Mouse (Mus musculus): ENCODE data around the gene Anapc11. TPM values are rescaled to one million over a fixed set of nuclear protein-coding genes. Genes with fewer than 3 reads are reported as not detected.

Gene Anapc11
- polyA plus RNA-seq, 1 experiment from 2014 or later: 199 TPM

DNA sequence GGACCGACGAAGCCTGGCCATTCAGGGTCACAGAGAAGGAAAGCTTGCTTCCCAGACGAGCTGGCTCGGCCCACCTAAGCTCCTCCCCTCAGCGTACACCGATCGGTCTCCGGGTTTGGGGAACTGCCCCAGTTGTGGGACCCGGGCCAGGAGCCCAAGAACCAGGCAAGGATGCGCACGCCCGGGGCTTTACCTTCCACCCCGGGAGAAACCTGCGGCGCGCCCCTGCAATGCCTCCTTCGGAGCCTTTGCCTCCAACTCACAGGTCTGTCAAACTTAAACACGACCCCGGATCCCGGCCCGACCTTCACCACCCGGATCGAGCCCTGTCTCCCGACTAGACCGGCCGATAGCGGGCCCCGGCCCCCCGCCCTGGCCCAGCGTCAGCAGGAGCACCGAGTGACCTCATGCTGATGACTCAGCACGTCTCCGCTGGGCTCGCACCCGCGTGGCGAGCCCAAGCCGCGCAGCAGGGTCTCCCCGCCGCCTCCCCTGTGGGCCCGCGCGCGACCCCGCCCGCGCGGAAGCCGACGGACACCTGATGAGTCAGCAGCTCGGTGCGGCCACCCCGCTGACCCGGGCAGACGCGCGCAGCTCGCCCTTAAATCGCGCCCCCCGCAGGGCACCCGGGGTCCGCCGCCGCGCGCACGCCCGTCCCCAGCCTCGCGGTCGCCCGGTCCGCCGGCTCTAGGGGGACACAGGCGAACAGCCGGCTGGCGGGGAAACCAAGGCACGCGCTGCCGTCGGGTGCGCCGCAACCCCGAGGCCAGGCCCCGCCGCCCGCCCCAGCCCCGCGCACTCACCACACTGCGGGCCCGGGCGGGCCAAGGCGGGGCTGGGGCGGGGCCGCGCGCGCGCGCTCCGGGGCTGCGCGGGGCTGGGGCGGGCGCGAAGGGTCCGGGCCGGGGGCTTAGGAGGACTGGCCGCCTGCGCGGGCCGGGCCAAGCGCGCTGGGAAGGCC, 34.6 kb downstream of the Anapc11 start:
- no peaks in the 10 kb centered on the region for H3K27me3 ChIP-seq
- peak; percentile 88 for ATAC-seq (replicated peaks)
- H3K4me1 ChIP-seq: peaks cover 35% of the 10 kb centered on the region
- peak overlapping the region; percentile 62 for H3K9ac ChIP-seq (replicated peaks)
- H3K4me3 ChIP-seq: peak overlapping the region; percentile 58
- WGBS: under 1% methylated on average over 106 of the region's 116 CpGs
- peak overlapping the region; percentile 90 for H3K4me2 ChIP-seq (replicated peaks)
- H3K27ac ChIP-seq (replicated peaks): peak overlapping the region; percentile 76
- peaks cover 10% of the 10 kb centered on the region for H3K36me3 ChIP-seq
- H3K9me3 ChIP-seq: no peaks in the 10 kb centered on the region

DNA sequence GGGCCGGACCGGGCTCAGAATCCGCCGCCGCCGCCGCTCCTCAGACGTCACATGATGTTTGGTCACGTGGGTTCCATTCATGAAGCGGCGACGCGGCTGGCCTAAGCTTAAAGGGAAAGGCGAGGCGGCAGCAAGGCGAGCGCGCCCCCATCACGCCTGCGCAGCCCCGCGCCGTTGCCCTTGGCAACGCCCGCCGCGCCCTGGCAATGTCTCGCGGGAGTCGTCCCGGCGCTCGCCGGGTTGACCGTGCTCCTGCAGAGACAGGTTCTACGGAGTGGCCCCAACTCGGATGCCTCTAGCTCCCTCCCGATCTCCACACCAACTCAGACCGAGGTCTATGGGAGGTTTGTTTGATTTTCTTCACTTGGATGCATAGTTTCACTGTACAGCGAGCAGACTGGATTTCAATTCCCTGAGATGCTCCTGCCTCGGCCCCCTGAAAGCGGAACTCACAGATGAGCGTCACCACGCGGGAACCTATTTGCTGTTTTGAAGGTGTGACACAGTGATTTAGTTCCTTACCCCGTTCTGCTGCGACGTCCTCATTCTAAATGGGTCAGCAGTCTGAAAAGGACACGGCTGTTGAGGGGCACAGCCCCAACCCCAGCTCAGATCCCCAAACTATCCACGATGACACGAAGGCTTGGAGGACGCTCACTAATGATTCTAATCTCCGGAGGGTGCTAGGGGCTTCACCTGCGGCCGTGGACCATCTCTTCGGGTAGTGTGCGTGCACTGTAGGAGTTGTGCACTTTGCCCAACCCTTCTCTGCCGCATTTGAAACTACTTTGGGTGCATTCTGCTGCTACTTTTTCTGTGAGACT, 35.5 kb downstream of the Anapc11 start, which contains the start of gene Mafg:
Gene Mafg (minus strand): TSS at position 81 of the 824 bp plus-strand sequence.
- peak within 1 kb of the TSS; percentile 58 for H3K4me3 ChIP-seq
- H3K9ac ChIP-seq (replicated peaks): peak within 1 kb of the TSS; percentile 62
- H3K4me1 ChIP-seq: peaks cover 35% of the 10 kb centered on the region
- peak within 1 kb of the TSS; percentile 90 for H3K4me2 ChIP-seq (replicated peaks)
- peaks cover 7% of the 10 kb centered on the region for H3K36me3 ChIP-seq
- no peaks in the 10 kb centered on the region for H3K27me3 ChIP-seq
- H3K27ac ChIP-seq (replicated peaks): peak within 1 kb of the TSS; percentile 76
- ATAC-seq (replicated peaks): peak; percentile 93
- WGBS: 11% methylated on average over 58 of the region's 58 CpGs
- no peaks in the 10 kb centered on the region for H3K9me3 ChIP-seq

DNA sequence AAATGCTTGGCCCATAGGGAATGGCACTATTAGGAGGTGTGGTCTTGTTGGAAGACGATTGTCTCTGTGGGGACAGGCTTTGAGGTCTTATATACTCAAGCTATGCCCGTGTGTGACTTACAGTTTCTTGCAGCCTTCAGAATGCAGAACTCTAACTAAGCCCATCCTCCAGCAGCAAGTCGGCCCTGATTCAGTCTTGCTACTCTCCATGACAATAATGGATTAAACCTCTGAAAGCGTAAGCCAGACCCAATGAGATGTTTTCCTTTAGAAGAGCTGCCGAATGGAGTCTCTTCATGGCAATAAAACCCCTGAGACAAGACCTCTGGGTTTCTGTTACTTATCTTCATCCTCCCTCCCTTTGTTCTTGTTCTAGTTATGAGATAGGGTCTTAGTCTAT, 36.6 kb downstream of the Anapc11 start:
- no peaks in the 10 kb centered on the region for H3K27me3 ChIP-seq
- 81% methylated on average over 5 of the region's 5 CpGs for WGBS
- no peak overlapping the region for H3K4me3 ChIP-seq
- no peaks in the 10 kb centered on the region for H3K36me3 ChIP-seq
- H3K27ac ChIP-seq (replicated peaks): no peak overlapping the region
- H3K4me1 ChIP-seq: peaks cover 32% of the 10 kb centered on the region
- no peaks in the 10 kb centered on the region for H3K9me3 ChIP-seq
- no peak overlapping the region for H3K9ac ChIP-seq (replicated peaks)
- H3K4me2 ChIP-seq (replicated peaks): no peak overlapping the region
- no peak for ATAC-seq (replicated peaks)

DNA sequence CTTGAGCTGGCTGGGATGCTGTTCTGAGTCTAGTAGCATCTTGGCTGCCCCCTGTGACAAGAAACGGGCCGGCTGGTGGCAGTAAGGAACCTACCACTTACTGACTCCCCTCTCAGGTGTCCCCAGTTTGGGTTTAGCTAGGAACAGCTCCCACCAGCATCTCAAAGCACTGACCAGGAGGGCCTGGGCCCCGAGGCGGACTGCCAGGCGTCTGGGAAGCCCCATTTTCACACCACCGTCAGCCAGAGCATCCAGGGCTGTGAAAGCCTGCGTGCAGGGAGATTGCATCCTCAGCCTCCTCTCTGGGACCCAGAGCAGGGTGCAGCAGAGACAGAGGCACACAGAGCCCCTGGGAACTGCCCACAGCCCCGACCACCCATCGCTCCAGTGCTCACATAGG, 43.0 kb downstream of the Anapc11 start:
- H3K36me3 ChIP-seq: no peaks in the 10 kb centered on the region
- H3K4me1 ChIP-seq: peaks cover 14% of the 10 kb centered on the region
- H3K27ac ChIP-seq (replicated peaks): no peak overlapping the region
- ATAC-seq (replicated peaks): no peak
- no peak overlapping the region for H3K9ac ChIP-seq (replicated peaks)
- H3K4me2 ChIP-seq (replicated peaks): no peak overlapping the region
- H3K9me3 ChIP-seq: no peaks in the 10 kb centered on the region
- 0 out of 2 replicates have a peak, but pooled peaks cover 5% of the 10 kb centered on the region for H3K27me3 ChIP-seq
- H3K4me3 ChIP-seq: no peak overlapping the region
- WGBS: 64% methylated on average over 9 of the region's 9 CpGs

DNA sequence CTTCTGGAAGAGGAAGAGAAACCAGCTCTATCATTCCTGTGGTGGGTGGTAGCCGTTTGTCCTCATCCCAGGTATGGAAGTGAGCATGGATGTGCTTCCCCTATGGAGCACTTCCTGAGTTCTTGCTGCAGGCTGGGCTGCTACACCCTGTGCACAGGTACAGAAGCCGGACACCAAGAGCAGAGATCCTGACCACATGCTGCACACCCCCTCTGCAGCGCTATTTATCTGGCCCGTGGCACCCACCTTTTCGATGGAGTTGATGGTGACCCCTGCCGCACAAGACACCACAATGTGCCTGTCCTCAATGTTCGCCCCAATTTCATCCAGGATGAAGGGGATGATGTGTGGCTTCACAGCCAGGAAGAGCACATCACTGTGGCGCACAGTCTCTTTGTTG, 43.6 kb downstream of the Anapc11 start:
- 94% methylated on average over 8 of the region's 8 CpGs for WGBS
- Histone ChIP-seq H3K4me3 (no peak overlapping the region), H3K36me3 (no peaks in the 10 kb centered on the region), H3K27me3 (0 out of 2 replicates have a peak, but pooled peaks cover 5% of the 10 kb centered on the region), H3K27ac (replicated peaks) (no peak overlapping the region), H3K9me3 (no peaks in the 10 kb centered on the region), H3K9ac (replicated peaks) (no peak overlapping the region), H3K4me1 (peaks cover 14% of the 10 kb centered on the region), H3K4me2 (replicated peaks) (no peak overlapping the region)
- no peak for ATAC-seq (replicated peaks)

DNA sequence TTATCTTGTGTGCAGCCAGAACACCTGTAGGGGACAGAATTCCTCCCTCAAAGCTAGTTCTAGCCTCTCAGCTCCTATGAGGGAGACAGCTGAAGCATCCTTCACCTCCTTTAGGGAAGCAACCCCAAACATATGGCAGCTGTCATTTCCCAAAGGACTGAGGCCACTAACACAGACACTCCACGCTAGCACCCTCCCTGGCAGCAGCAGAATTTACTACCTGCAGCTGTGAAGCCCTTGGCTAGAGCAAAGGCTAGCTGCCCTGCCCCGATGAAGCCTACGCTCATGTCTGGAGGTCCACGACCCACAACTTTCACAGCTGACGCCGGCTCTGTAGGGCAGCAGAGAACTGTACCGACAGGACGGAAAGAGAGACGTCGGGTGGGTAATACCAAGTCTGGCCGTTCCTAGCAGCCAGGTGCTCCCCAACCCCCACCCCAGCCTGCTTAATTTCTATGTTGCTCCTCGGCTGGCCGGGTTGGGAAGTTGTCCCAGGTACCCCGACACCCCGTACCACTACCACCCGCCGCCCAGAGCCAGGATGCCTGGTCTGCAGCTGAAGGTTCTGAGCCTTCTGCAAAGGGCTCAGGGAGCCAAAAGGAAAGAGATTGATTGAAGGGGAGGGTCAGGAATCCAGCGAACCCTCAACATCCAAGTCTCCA, 44.8 kb downstream of the Anapc11 start:
- Histone ChIP-seq H3K27me3 (0 out of 2 replicates have a peak, but pooled peaks cover 5% of the 10 kb centered on the region), H3K9me3 (no peaks in the 10 kb centered on the region), H3K4me2 (replicated peaks) (peak overlapping the region; percentile 89), H3K27ac (replicated peaks) (peak overlapping the region; percentile 47; the same call in 1 of the 2 replicates), H3K36me3 (no peaks in the 10 kb centered on the region), H3K4me3 (peak overlapping the region; percentile 51), H3K4me1 (peaks cover 17% of the 10 kb centered on the region), H3K9ac (replicated peaks) (peak overlapping the region; percentile 65)
- 2% methylated on average over 18 of the region's 18 CpGs for WGBS
- ATAC-seq (replicated peaks): peak; percentile 69

DNA sequence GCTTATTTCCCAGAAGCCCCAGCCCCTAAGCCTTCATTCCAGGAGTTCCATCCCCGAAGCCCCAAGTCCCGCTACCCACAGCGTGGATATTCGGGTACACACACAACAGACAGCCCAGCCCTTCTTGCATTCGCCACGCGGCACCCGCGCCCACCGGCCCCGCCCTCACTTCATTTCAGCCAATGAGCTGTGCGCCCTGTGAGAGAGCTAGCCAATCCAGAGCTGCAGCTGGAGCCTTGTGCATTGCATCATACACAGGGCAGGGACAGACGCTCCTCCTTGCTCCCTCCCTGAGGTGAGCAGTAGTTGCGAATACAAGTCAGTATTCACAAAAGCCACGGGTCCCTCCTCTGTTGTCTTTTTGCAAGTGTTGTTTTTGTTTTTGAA, 45.4 kb downstream of the Anapc11 start, which contains the start of gene Pycr1:
Gene Pycr1 (minus strand): TSS at position 169 of the 387 bp plus-strand sequence.
- H3K9ac ChIP-seq (replicated peaks): peak within 1 kb of the TSS; percentile 65
- peak; percentile 100 for ATAC-seq (replicated peaks)
- peak within 1 kb of the TSS; percentile 51 for H3K4me3 ChIP-seq
- no peaks in the 10 kb centered on the region for H3K9me3 ChIP-seq
- H3K4me1 ChIP-seq: peaks cover 20% of the 10 kb centered on the region
- WGBS: under 1% methylated on average over 15 of the region's 15 CpGs
- peak within 1 kb of the TSS; percentile 89 for H3K4me2 ChIP-seq (replicated peaks)
- peak within 1 kb of the TSS; percentile 47; the same call in 1 of the 2 replicates for H3K27ac ChIP-seq (replicated peaks)
- 0 out of 2 replicates have a peak, but pooled peaks cover 5% of the 10 kb centered on the region for H3K27me3 ChIP-seq
- H3K36me3 ChIP-seq: no peaks in the 10 kb centered on the region

DNA sequence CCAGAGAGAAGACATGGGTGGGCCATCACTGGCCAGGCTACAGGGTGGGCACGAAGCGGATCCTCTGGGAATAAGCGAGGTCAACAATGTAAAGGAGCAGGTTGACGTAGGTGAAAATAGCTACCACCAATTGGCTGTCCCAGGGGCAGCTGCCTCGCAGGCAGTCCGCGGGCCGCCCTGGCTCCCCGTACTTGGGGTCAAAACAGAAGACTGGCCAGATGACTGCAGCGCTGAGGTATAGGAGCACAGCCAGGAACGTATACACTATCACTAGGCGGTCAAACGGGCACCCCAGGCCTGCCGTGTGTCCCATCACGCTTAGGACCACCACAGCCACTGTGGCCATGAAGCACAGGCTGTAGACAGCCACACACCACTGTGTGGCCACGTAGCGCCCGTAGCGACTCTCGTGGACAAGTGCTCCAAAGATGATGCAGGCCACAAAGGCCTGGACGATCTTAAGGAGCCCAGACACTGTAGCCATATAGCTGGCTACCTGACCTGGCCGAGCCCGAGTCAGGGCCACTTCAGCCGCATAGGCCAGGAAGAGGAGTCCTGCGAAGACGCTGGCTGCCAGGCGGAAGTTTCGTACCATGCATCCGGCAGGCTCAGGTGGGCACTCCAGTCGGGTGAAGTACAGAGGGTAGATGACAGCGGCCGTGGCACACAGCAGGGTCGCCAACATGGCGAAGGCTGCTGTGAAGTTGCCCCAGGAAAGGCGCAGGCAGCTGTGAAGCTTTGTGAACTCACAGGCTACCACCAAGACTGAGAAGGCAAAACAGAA, 49.0 kb downstream of the Anapc11 start:
- ATAC-seq (replicated peaks): no peak
- H3K27me3 ChIP-seq: 0 out of 2 replicates have a peak, but pooled peaks cover 12% of the 10 kb centered on the region
- 82% methylated on average over 35 of the region's 35 CpGs for WGBS
- no peak overlapping the region for H3K4me2 ChIP-seq (replicated peaks)
- no peaks in the 10 kb centered on the region for H3K9me3 ChIP-seq
- no peak overlapping the region for H3K4me3 ChIP-seq
- peaks cover 20% of the 10 kb centered on the region for H3K4me1 ChIP-seq
- H3K27ac ChIP-seq (replicated peaks): no peak overlapping the region
- no peaks in the 10 kb centered on the region for H3K36me3 ChIP-seq
- no peak overlapping the region for H3K9ac ChIP-seq (replicated peaks)

DNA sequence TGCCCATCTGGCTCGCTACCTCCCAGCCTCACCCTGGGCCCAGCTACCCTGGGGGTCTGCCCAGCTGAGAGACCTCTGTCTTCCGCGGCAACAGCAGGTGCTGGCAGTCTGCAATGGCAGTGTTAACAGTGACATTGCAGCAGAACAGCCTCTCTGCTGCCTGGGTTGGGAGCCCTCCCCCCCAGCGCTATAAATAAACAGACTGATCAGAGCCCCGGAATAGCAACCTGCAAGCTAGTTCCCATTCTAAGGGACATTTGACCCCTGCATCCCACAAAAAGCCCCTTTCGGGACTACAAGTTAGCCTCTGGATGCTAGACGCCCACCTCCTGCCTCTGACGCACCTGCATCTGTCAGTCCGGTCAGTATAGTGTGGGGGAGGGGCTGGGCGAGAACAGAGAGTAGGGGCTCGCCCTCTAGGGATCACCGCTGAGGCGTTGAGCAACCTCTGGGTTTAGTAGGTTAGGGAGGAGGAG, 49.8 kb downstream of the Anapc11 start, which contains the start of gene Myadml2:
Gene Myadml2 (minus strand): TSS at position 158 of the 476 bp plus-strand sequence.
- H3K9ac ChIP-seq (replicated peaks): no peak within 1 kb of the TSS
- H3K36me3 ChIP-seq: no peaks in the 10 kb centered on the region
- WGBS: 7% methylated on average over 13 of the region's 13 CpGs
- peak within 1 kb of the TSS; percentile 27 for H3K4me2 ChIP-seq (replicated peaks)
- ATAC-seq (replicated peaks): no peak
- peaks cover 13% of the 10 kb centered on the region for H3K4me1 ChIP-seq
- H3K27ac ChIP-seq (replicated peaks): no peak within 1 kb of the TSS
- 0 out of 2 replicates have a peak, but pooled peaks cover 8% of the 10 kb centered on the region for H3K27me3 ChIP-seq
- no peaks in the 10 kb centered on the region for H3K9me3 ChIP-seq
- H3K4me3 ChIP-seq: peak within 1 kb of the TSS; percentile 18

DNA sequence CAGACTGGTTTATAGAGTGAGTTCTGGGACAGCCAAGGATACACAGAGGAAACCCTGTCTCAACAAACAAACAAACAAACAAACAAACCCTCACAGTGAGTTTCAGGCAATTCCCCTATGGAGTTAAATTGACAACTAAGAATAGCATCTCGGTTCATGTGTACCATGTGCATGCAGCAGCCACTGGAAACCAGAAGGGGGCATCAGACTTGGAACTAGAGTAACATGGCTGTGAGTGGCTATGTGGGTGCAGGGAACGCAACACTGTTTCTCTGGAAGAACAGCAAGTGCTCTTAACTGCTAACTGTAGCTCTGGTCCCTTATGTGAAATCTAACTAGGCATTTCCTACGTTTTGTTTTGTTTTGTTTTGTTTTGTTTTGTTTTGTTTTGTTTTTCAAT, 53.7 kb downstream of the Anapc11 start:
- ATAC-seq (replicated peaks): no peak
- 69% methylated on average over 3 of the region's 3 CpGs for WGBS
- Histone ChIP-seq H3K4me2 (replicated peaks) (no peak overlapping the region), H3K4me1 (peaks cover 6% of the 10 kb centered on the region; the same call in 1 of the 2 replicates), H3K4me3 (no peak overlapping the region), H3K36me3 (no peaks in the 10 kb centered on the region), H3K9me3 (no peaks in the 10 kb centered on the region), H3K27me3 (0 out of 2 replicates have a peak, but pooled peaks cover 11% of the 10 kb centered on the region), H3K9ac (replicated peaks) (no peak overlapping the region), H3K27ac (replicated peaks) (no peak overlapping the region)
